Mouse (Mus musculus): ENCODE measurements around the gene Nppa.

DNA sequence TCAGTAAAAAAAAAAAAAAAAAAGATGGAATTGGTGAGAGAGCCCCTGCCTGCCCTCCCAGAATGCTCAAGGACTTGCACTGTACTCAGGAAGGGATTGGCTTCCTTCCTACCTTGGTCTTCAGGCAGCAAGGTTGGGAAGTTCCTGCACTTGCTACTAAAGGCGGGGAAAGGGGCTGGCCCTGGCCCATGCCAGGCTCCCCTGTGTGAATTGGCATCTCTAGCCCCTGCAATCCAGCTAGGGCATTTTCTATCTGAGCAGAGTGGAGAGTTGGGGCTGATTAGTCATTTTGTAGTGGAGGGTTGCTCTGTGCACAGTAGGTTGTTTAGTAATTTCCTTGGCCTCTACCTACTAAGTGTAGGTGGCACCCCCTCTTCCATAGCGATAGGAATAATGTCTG lies 31.7 kb upstream of the Nppa start:
- TF ChIP-seq POLR2A (IDR thresholded peaks at IDR 0.05; ENCODE audit: insufficient read length, low read depth) (no peak), E2F4 (IDR thresholded peaks at IDR 0.05; ENCODE audit: insufficient read depth) (no peak), USF1 (IDR thresholded peaks at IDR 0.05; ENCODE audit: low read depth) (no peak), CEBPB (IDR thresholded peaks at IDR 0.05; ENCODE audit: insufficient read depth, poor library complexity, severe bottlenecking) (no peak), REST (IDR thresholded peaks at IDR 0.05; ENCODE audit: insufficient read depth, insufficient read length) (no peak), POLR2AphosphoS2 (IDR thresholded peaks at IDR 0.05; ENCODE audit: insufficient read length, low read depth) (no peak), TCF3 (IDR thresholded peaks at IDR 0.05; ENCODE audit: insufficient read length, low read depth) (no peak), MAX (IDR thresholded peaks at IDR 0.05; ENCODE audit: low read depth) (no peak), TCF12 (IDR thresholded peaks at IDR 0.05; ENCODE audit: insufficient read depth, poor library complexity, severe bottlenecking) (no peak)
